Mouse (Mus musculus) forebrain, embryonic 10.5 days (tissue): ENCODE results near the gene Phox2b. TPM values are rescaled to one million over a fixed set of nuclear protein-coding genes. Genes with fewer than 3 reads are reported as not detected.

ENCODE experiments used
- DNase-seq: peaks from one replicate; pipeline ENCODE4 v3.0.0-alpha.2; 2017; ENCODE audit warnings: low spot score; ENCODE audit errors: extremely low spot score
- H3K27ac ChIP-seq: fragments of 300-500 bp; sonication (generic); 2 replicates; pipeline ENCODE4 v1.5.1; 2016; ENCODE audit warnings: mild to moderate bottlenecking
- H3K27me3 ChIP-seq: fragments of 300-500 bp; sonication (generic); 2 replicates; pipeline ENCODE4 v1.6.1; 2016; ENCODE audit warnings: mild to moderate bottlenecking; ENCODE audit not compliant: poor library complexity, severe bottlenecking
- H3K36me3 ChIP-seq: fragments of 300-500 bp; sonication (generic); replicated peaks from 2 replicates; pipeline ENCODE4 v1.6.1; 2016; ENCODE audit warnings: mild to moderate bottlenecking, moderate library complexity
- H3K4me1 ChIP-seq: fragments of 300-500 bp; sonication (generic); 2 replicates; pipeline ENCODE4 v1.6.1; 2016
- H3K4me3 ChIP-seq: fragments of 300-500 bp; sonication (generic); 2 replicates; pipeline ENCODE4 v1.5.1; 2016; ENCODE audit warnings: mild to moderate bottlenecking, moderate library complexity
- H3K9me3 ChIP-seq: fragments of 300-500 bp; sonication (generic); 2 replicates; pipeline ENCODE4 v1.6.1; 2016; ENCODE audit warnings: mild to moderate bottlenecking, moderate library complexity
- WGBS: fragments of 180-500 bp; shearing (Covaris S2); methylation state at CpG from one replicate; pipeline ENCODE4 v1.1.7; 2016; 5-methylcytosine and 5-hydroxymethylcytosine counted together
- polyA plus RNA-seq: library from polyadenylated mRNA; unstranded; fragments of >200 nt; fragmentation: Nextera tagmentation; extraction: Ambion mirVana; gene quantifications from 2 replicates; pipeline ENCODE4 v1.2.1, GENCODE M21; 2016

The Phox2b gene
- polyA plus RNA-seq, 1 experiment from 2014 or later: 0.05 TPM

- Histone ChIP-seq H3K9me3 (no peaks in the 10 kb centered on the region), H3K36me3 (no peaks in the 10 kb centered on the region), H3K27me3 (peaks cover 100% of the 10 kb centered on the region), H3K27ac (no peak overlapping the region), H3K4me3 (no peak overlapping the region), H3K4me1 (peaks cover 68% of the 10 kb centered on the region)
- DNase-seq: peak; percentile 55
- under 1% methylated on average over 32 of the region's 32 CpGs for WGBS
These were observed 531 bp upstream of the Phox2b start for GRCm38 (mm10) chr5:67099393-67100271.

GRCm38 (mm10) chr5:67098051-67098732, 909 bp downstream of the Phox2b start:
- peaks cover 100% of the 10 kb centered on the region for H3K27me3 ChIP-seq
- WGBS: 2% methylated on average over 23 of the region's 23 CpGs
- H3K27ac ChIP-seq: no peak overlapping the region
- no peaks in the 10 kb centered on the region for H3K36me3 ChIP-seq
- no peaks in the 10 kb centered on the region for H3K9me3 ChIP-seq
- H3K4me1 ChIP-seq: peaks cover 68% of the 10 kb centered on the region
- no peak overlapping the region for H3K4me3 ChIP-seq
- no peak for DNase-seq

- peaks cover 100% of the 10 kb centered on the region for H3K27me3 ChIP-seq
- H3K27ac ChIP-seq: no peak overlapping the region
- WGBS: under 1% methylated on average over 41 of the region's 41 CpGs
- H3K36me3 ChIP-seq: no peaks in the 10 kb centered on the region
- no peak overlapping the region for H3K4me3 ChIP-seq
- H3K9me3 ChIP-seq: no peaks in the 10 kb centered on the region
- peak; percentile 52 for DNase-seq
- H3K4me1 ChIP-seq: peaks cover 60% of the 10 kb centered on the region
These were observed 1.7 kb downstream of the Phox2b start for GRCm38 (mm10) chr5:67097106-67098050.

GRCm38 (mm10) chr5:67096378-67096771, 2.7 kb downstream of the Phox2b start:
- Histone ChIP-seq H3K36me3 (no peaks in the 10 kb centered on the region), H3K4me3 (peak overlapping the region; percentile 52), H3K27ac (peak overlapping the region; percentile 65), H3K4me1 (peaks cover 50% of the 10 kb centered on the region), H3K27me3 (peaks cover 100% of the 10 kb centered on the region), H3K9me3 (no peaks in the 10 kb centered on the region)
- under 1% methylated on average over 25 of the region's 28 CpGs for WGBS
- DNase-seq: peak; percentile 69

- Histone ChIP-seq H3K36me3 (no peaks in the 10 kb centered on the region), H3K4me3 (peak overlapping the region; percentile 52), H3K4me1 (peaks cover 45% of the 10 kb centered on the region), H3K9me3 (no peaks in the 10 kb centered on the region), H3K27me3 (peaks cover 100% of the 10 kb centered on the region), H3K27ac (peak overlapping the region; percentile 65)
- no peak for DNase-seq
- under 1% methylated on average over 47 of the region's 47 CpGs for WGBS
These were observed 3.3 kb downstream of the Phox2b start for GRCm38 (mm10) chr5:67095651-67096377.

GRCm38 (mm10) chr5:67095153-67095552, 3.9 kb downstream of the Phox2b start:
- peak; percentile 51 for DNase-seq
- Histone ChIP-seq H3K36me3 (no peaks in the 10 kb centered on the region), H3K4me3 (no peak overlapping the region), H3K27me3 (peaks cover 100% of the 10 kb centered on the region), H3K27ac (no peak overlapping the region), H3K9me3 (no peaks in the 10 kb centered on the region), H3K4me1 (peaks cover 39% of the 10 kb centered on the region)
- WGBS: under 1% methylated on average over 15 of the region's 15 CpGs

GRCm38 (mm10) chr5:67093991-67094390, 5.1 kb downstream of the Phox2b start:
- DNase-seq: no peak
- Histone ChIP-seq H3K36me3 (no peaks in the 10 kb centered on the region), H3K4me3 (no peak overlapping the region), H3K27ac (no peak overlapping the region), H3K9me3 (no peaks in the 10 kb centered on the region), H3K4me1 (peaks cover 30% of the 10 kb centered on the region), H3K27me3 (peaks cover 98% of the 10 kb centered on the region)
- 14% methylated on average over 2 of the region's 2 CpGs for WGBS

- 30% methylated on average over 4 of the region's 4 CpGs for WGBS
- no peak for DNase-seq
- peaks cover 18% of the 10 kb centered on the region for H3K4me1 ChIP-seq
- no peak overlapping the region for H3K27ac ChIP-seq
- no peak overlapping the region for H3K4me3 ChIP-seq
- no peaks in the 10 kb centered on the region for H3K9me3 ChIP-seq
- peaks cover 84% of the 10 kb centered on the region for H3K27me3 ChIP-seq
- H3K36me3 ChIP-seq: no peaks in the 10 kb centered on the region
These were observed 7.3 kb downstream of the Phox2b start for GRCm38 (mm10) chr5:67091766-67092165.

GRCm38 (mm10) chr5:67090856-67091255, 8.2 kb downstream of the Phox2b start:
- no peaks in the 10 kb centered on the region for H3K9me3 ChIP-seq
- 80% methylated on average over 5 of the region's 5 CpGs for WGBS

GRCm38 (mm10) chr5:67083117-67083516, 16.0 kb downstream of the Phox2b start:
- Histone ChIP-seq H3K4me1 (peaks cover 10% of the 10 kb centered on the region; the same call in 1 of the 2 replicates), H3K9me3 (no peaks in the 10 kb centered on the region), H3K4me3 (no peak overlapping the region), H3K27ac (no peak overlapping the region), H3K36me3 (no peaks in the 10 kb centered on the region), H3K27me3 (peaks cover 34% of the 10 kb centered on the region)
- 37% methylated on average over 6 of the region's 6 CpGs for WGBS
- no peak for DNase-seq

More at GRCm38 (mm10) chr5:67090856-67091255, 8.2 kb downstream of the Phox2b start:
- H3K27me3 ChIP-seq: peaks cover 75% of the 10 kb centered on the region
- no peak overlapping the region for H3K4me3 ChIP-seq
- no peak for DNase-seq
- no peak overlapping the region for H3K27ac ChIP-seq
- peaks cover 10% of the 10 kb centered on the region for H3K4me1 ChIP-seq
- H3K36me3 ChIP-seq: no peaks in the 10 kb centered on the region

- DNase-seq: no peak
- Histone ChIP-seq H3K27ac (no peak overlapping the region), H3K9me3 (no peaks in the 10 kb centered on the region), H3K4me1 (no peaks in the 10 kb centered on the region), H3K4me3 (no peak overlapping the region), H3K27me3 (no peaks in the 10 kb centered on the region), H3K36me3 (no peaks in the 10 kb centered on the region)
- WGBS: 90% methylated on average over 9 of the region's 9 CpGs
These were observed 35.5 kb downstream of the Phox2b start for GRCm38 (mm10) chr5:67063596-67063995.

GRCm38 (mm10) chr5:67060519-67060918, 38.6 kb downstream of the Phox2b start:
- Histone ChIP-seq H3K27me3 (no peaks in the 10 kb centered on the region), H3K27ac (no peak overlapping the region), H3K4me3 (no peak overlapping the region), H3K9me3 (no peaks in the 10 kb centered on the region), H3K36me3 (no peaks in the 10 kb centered on the region), H3K4me1 (no peaks in the 10 kb centered on the region)
- WGBS: 59% methylated on average over 3 of the region's 4 CpGs
- no peak for DNase-seq
